Mouse (Mus musculus): Measurements from ENCODE around the gene Use1. TPM values are rescaled to one million over a fixed set of nuclear protein-coding genes. Genes with fewer than 3 reads are reported as not detected.
A peak's percentile ranks its signal among the peaks of the same experiment; 100 is the strongest.
"Not testable (repeated sequence)": the region's sequence is repeated elsewhere in the genome, so short reads cannot be mapped to it uniquely, and the experiment has no call there.

Use1 gene
- total RNA-seq (2014; fragmentation: Nextera tagmentation): 108 and 154 TPM in 2 replicates
- 140 and 156 TPM in 2 replicates for total RNA-seq (2017)

GRCm38 (mm10) chr8:71366771-71367528, at the start of gene Use1:
Gene Use1, plus strand, starts transcription at chr8:71366848.
- peak; percentile 55 for ATAC-seq (replicated peaks; ENCODE audit: poor library complexity, severe bottlenecking)

DNA sequence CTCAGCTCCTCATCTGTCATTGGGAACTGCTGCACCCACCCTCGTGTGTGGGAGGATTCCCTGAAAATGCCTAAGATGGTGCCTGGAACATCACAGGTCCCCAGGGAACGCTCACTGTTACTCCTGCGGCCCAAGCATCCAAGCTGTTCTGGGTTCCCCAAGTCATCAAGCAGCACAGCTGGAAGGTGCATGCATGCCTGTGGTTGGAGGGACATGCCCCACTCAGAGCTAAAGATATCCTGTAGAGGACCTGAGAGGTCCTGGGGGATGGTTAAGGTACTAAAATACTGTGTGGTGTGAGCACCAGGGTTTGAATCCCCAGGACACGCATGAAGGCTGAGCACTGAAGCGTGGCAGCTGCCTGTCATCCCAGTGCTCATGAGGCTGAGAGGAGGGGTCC, 48.0 kb upstream of the Use1 start:
- not testable (repeated sequence) for ATAC-seq (replicated peaks; ENCODE audit: poor library complexity, severe bottlenecking)

DNA sequence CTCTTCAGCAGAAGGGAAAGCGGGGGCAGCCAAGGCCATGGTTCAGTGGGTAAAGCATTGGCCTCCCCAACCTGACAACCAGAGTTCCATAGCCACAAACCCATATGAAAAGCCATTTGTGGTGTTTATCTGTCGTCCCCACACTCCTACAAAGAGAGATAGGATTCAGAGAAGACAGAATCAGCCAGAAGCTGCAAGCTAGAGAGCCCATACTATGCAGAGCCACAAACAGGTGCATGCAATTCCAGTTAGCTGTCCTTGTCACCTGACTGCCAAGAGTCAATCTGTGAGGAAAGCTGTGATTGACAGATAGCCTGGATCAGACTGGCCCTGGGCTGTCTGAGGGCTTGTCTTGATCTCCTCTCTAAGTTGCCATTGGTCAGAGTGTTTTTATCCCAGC, 46.9 kb upstream of the Use1 start:
- not testable (repeated sequence) for ATAC-seq (replicated peaks; ENCODE audit: poor library complexity, severe bottlenecking)

GRCm38 (mm10) chr8:71322939-71323338, 43.7 kb upstream of the Use1 start:
- ATAC-seq (replicated peaks; ENCODE audit: poor library complexity, severe bottlenecking): no peak

DNA sequence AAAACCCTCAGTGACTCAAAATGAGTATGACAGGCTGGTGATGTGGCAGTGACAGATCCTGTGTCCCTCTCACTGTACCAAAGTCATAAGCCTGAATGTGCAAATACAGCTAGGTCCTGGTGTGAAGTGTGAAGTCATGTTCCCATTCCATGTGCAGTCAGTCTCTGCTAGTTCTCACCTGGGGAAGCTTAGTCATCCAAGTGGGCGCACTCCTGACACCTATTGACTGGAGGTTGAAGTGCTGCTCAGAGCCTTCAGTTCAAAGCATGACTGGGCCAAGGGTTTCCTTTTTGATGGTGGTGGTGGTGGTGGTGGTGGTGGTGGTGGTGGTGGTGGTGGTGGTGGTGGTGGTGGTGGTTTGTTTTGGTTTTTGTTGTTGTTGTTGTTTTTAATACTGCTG, 41.8 kb upstream of the Use1 start:
- ATAC-seq (replicated peaks; ENCODE audit: poor library complexity, severe bottlenecking): peak; percentile 52; the same call in 1 of the 2 replicates

DNA sequence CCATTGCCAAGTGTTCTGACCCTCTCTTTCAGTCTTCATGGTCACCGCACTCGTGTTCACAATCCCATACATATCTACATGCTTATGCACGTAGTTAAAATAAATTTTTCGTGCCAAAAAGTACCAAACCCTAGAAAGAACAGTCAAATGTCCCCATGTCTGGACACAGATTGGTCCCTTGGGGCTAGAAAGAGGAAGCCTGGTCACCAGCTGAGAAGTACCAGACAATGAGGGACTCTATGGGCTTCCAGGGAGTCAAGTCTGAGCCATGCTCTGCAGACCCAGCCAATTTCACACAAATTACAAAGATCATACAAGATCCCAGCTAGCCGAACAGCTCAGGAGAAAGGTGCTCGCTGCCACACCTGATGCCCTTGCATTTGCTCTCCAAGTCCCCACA, 28.8 kb upstream of the Use1 start:
- ATAC-seq (replicated peaks; ENCODE audit: poor library complexity, severe bottlenecking): not testable (repeated sequence)

GRCm38 (mm10) chr8:71340625-71341024, 26.0 kb upstream of the Use1 start:
- no peak; the same call in 1 of the 2 replicates for ATAC-seq (replicated peaks; ENCODE audit: poor library complexity, severe bottlenecking)

GRCm38 (mm10) chr8:71346581-71346980, 20.1 kb upstream of the Use1 start:
- no peak for ATAC-seq (replicated peaks; ENCODE audit: poor library complexity, severe bottlenecking)

- no peak for ATAC-seq (replicated peaks; ENCODE audit: poor library complexity, severe bottlenecking)
Measured at GRCm38 (mm10) chr8:71351117-71351516, 15.5 kb upstream of the Use1 start.

GRCm38 (mm10) chr8:71351520-71351919, 15.1 kb upstream of the Use1 start:
- ATAC-seq (replicated peaks; ENCODE audit: poor library complexity, severe bottlenecking): no peak

DNA sequence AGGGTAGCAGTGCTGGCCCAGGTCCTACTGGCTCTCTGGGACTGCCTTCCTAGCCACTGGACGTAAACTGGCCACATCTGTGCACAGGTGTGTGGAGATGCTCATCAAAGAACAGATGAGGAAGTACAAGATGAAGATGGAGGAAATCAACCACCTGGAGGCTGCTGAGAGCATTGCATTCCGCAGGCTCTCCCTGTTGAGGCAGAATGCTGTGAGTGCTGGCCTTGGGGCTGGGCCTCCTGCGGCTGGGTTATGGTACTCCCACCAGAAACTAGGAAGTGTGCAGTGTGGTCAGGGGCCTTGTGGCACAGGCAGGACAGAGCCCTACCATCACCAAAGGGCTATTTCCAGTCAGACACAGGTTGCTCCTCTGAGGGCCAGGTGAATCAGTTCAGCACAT, 8.6 kb upstream of the Use1 start:
- ATAC-seq (replicated peaks; ENCODE audit: poor library complexity, severe bottlenecking): 0 out of 2 replicates have a peak, but pooled peaks have one; percentile 15

DNA sequence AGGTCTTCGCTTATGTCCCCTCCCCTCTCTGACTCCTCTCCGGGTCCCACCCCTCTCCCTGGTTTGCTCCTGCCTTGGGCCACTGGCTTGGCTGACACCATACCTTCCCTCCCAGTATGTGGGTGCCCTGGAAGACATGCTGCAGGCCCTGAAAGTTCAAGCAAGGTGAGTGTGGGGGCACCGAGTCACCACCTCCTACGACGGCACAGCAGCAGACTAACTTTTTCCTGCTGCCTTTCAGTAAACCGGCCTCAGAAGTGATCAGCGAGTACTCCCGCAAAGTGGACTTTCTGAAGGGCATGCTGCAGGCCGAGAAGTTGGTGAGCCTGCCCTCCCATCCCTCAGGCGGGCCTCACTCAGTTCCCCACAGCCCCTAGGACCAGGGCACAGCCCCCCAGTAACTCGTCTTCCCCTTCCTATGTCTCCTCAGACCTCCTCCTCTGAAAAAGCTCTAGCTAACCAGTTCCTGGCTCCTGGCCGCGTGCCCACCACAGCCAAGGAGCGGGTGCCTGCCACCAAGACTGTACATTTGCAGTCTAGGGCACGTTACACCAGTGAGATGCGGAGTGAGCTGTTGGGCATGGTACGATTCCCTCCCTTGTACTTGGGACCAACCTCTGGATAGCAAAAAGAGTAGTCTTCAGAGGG, 1.0 kb downstream of the Use1 start:
- ATAC-seq (replicated peaks; ENCODE audit: poor library complexity, severe bottlenecking): peak; percentile 68; the same call in 1 of the 2 replicates

DNA sequence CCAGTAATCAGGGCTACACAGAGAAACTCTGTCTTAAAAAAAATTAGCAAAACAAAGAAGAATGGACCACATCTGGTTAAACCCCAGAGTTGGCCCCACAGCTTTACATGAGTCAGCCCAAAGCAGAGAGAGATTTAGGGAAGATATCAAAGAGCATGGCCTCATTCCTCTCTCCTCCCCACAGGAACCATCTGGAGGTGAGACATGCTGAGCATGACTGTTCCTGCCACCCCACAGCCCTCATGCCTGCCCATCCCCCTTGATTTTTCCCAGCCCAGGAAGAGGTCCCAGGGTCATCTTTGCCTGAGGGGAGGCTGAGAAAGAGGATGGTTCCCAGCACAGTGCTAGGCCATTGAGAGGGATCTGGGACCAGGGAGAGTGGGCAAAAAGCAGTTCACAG, 1.7 kb downstream of the Use1 start:
- ATAC-seq (replicated peaks; ENCODE audit: poor library complexity, severe bottlenecking): no peak

GRCm38 (mm10) chr8:71369040-71369718, 2.5 kb downstream of the Use1 start:
- ATAC-seq (replicated peaks; ENCODE audit: poor library complexity, severe bottlenecking): no peak

- no peak for ATAC-seq (replicated peaks; ENCODE audit: poor library complexity, severe bottlenecking)
Measured at GRCm38 (mm10) chr8:71370711-71371235, 4.1 kb downstream of the Use1 start.

GRCm38 (mm10) chr8:71371236-71371848, 4.7 kb downstream of the Use1 start, which contains the start of gene Ocel1:
Gene Ocel1, plus strand, starts transcription at chr8:71371298.
- peak; percentile 62 for ATAC-seq (replicated peaks; ENCODE audit: poor library complexity, severe bottlenecking)

GRCm38 (mm10) chr8:71372427-71372826, 5.8 kb downstream of the Use1 start:
- ATAC-seq (replicated peaks; ENCODE audit: poor library complexity, severe bottlenecking): no peak

GRCm38 (mm10) chr8:71373000-71373399, 6.4 kb downstream of the Use1 start:
- ATAC-seq (replicated peaks; ENCODE audit: poor library complexity, severe bottlenecking): no peak

GRCm38 (mm10) chr8:71374616-71375206, 8.1 kb downstream of the Use1 start:
- no peak for ATAC-seq (replicated peaks; ENCODE audit: poor library complexity, severe bottlenecking)

Data from granulocyte monocyte progenitor cell, adult 5-6 weeks (primary cell).